Mouse (Mus musculus): ENCODE data around the gene Src.
A peak's percentile ranks its signal among the peaks of the same experiment; 100 is the strongest.

Gene Src

GRCm38 (mm10) chr2:157412497-157412896 lies 5.7 kb upstream of the Src start:
- DNase-seq (ENCODE audit: low spot score) = no peak

- DNase-seq (ENCODE audit: low spot score) = no peak
These were observed 1.0 kb upstream of the Src start for GRCm38 (mm10) chr2:157417229-157417628.

- DNase-seq (ENCODE audit: low spot score) = peak; percentile 87
These were observed 396 bp downstream of the Src start for GRCm38 (mm10) chr2:157418609-157419071.

- no peak for DNase-seq (ENCODE audit: low spot score)
These were observed 1.3 kb downstream of the Src start for GRCm38 (mm10) chr2:157419506-157419905.

GRCm38 (mm10) chr2:157420404-157420803 lies 2.2 kb downstream of the Src start:
- DNase-seq (ENCODE audit: low spot score) = no peak

- no peak for DNase-seq (ENCODE audit: low spot score)
These were observed 3.9 kb downstream of the Src start for GRCm38 (mm10) chr2:157422062-157422655.

GRCm38 (mm10) chr2:157422854-157423705 lies 4.8 kb downstream of the Src start:
- peak; percentile 91 for DNase-seq (ENCODE audit: low spot score)

- DNase-seq (ENCODE audit: low spot score) = no peak
These were observed 5.5 kb downstream of the Src start for GRCm38 (mm10) chr2:157423706-157424125.

GRCm38 (mm10) chr2:157424126-157424903 lies 6.1 kb downstream of the Src start:
- DNase-seq (ENCODE audit: low spot score) = peak; percentile 61

- DNase-seq (ENCODE audit: low spot score) = peak; percentile 74
These were observed 6.8 kb downstream of the Src start for GRCm38 (mm10) chr2:157424904-157425642.

GRCm38 (mm10) chr2:157425643-157425988 lies 7.4 kb downstream of the Src start:
- DNase-seq (ENCODE audit: low spot score) = no peak

GRCm38 (mm10) chr2:157426171-157426570 lies 7.9 kb downstream of the Src start:
- no peak for DNase-seq (ENCODE audit: low spot score)

GRCm38 (mm10) chr2:157427164-157427563 lies 8.9 kb downstream of the Src start:
- no peak for DNase-seq (ENCODE audit: low spot score)

- DNase-seq (ENCODE audit: low spot score) = no peak
These were observed 10.3 kb downstream of the Src start for GRCm38 (mm10) chr2:157428351-157429139.

- DNase-seq (ENCODE audit: low spot score) = no peak
These were observed 11.5 kb downstream of the Src start for GRCm38 (mm10) chr2:157429735-157430134.

GRCm38 (mm10) chr2:157430667-157431429 lies 12.6 kb downstream of the Src start:
- no peak for DNase-seq (ENCODE audit: low spot score)

- no peak for DNase-seq (ENCODE audit: low spot score)
These were observed 13.7 kb downstream of the Src start for GRCm38 (mm10) chr2:157431912-157432311.

- DNase-seq (ENCODE audit: low spot score) = no peak
These were observed 14.2 kb downstream of the Src start for GRCm38 (mm10) chr2:157432476-157432875.

- DNase-seq (ENCODE audit: low spot score) = peak; percentile 51
These were observed 15.8 kb downstream of the Src start for GRCm38 (mm10) chr2:157434041-157434440.

- DNase-seq (ENCODE audit: low spot score) = peak; percentile 76
These were observed 16.3 kb downstream of the Src start for GRCm38 (mm10) chr2:157434497-157434896.

Data from yolk sac, embryonic 10.5 days (tissue).